Mouse (Mus musculus) midbrain, embryonic 14.5 days (tissue): ENCODE measurements around the gene Arhgap24. TPM values are rescaled to one million over a fixed set of nuclear protein-coding genes. Genes with fewer than 3 reads are reported as not detected.

Source experiments
- ATAC-seq: fragments of 200-750 bp; cut with Nextera tagmentation; 2 replicates; pipeline ENCODE4 v1.8.0; 2017; ENCODE audit warnings: moderate number of reproducible peaks, moderate library complexity; ENCODE audit not compliant: low FRiP score, low TSS enrichment
- DNase-seq: peaks from one replicate; pipeline ENCODE4 v3.0.0-alpha.2; 2015
- H3K27ac ChIP-seq: fragments of 300-500 bp; sonication (generic); replicated peaks from 2 replicates; pipeline ENCODE4 v1.5.1; 2014; ENCODE audit warnings: mild to moderate bottlenecking, low read depth, low read length, moderate library complexity
- H3K27me3 ChIP-seq: fragments of 300-500 bp; sonication (generic); 2 replicates; pipeline ENCODE4 v1.6.1; 2014; ENCODE audit warnings: low read length, control low read depth, mixed read lengths; ENCODE audit not compliant: control insufficient read depth, insufficient read depth
- H3K36me3 ChIP-seq: fragments of 300-500 bp; sonication (generic); 2 replicates; pipeline ENCODE4 v1.6.1; 2014; ENCODE audit warnings: low read length, control low read depth; ENCODE audit not compliant: control insufficient read depth, insufficient read depth
- H3K4me1 ChIP-seq: fragments of 300-500 bp; sonication (generic); 2 replicates; pipeline ENCODE4 v1.6.1; 2014; ENCODE audit warnings: mild to moderate bottlenecking, antibody characterized with exemption, low read length, control low read depth; ENCODE audit not compliant: control insufficient read depth, insufficient read depth
- H3K4me2 ChIP-seq: fragments of 300-500 bp; sonication (generic); 2 replicates; pipeline ENCODE4 v1.6.1; 2014; ENCODE audit warnings: mild to moderate bottlenecking, low read length, moderate library complexity
- H3K4me3 ChIP-seq: fragments of 300-500 bp; sonication (generic); replicated peaks from 2 replicates; pipeline ENCODE4 v1.5.1; 2014; ENCODE audit warnings: low read depth, low read length
- H3K9ac ChIP-seq: fragments of 300-500 bp; sonication (generic); replicated peaks from 2 replicates; pipeline ENCODE4 v1.6.1; 2014; ENCODE audit warnings: mild to moderate bottlenecking, low read length, moderate library complexity
- H3K9me3 ChIP-seq: fragments of 300-500 bp; sonication (generic); 2 replicates; pipeline ENCODE4 v1.6.1; 2016; ENCODE audit warnings: low read length, control low read depth, mixed read lengths; ENCODE audit not compliant: control insufficient read depth
- WGBS: fragments of 180-500 bp; shearing (Covaris S2); extraction: QIAGEN DNeasy Blood & Tissue Kit; methylation state at CpG from one replicate; pipeline ENCODE4 v1.1.7; 2014; 5-methylcytosine and 5-hydroxymethylcytosine counted together
- polyA plus RNA-seq: library from polyadenylated mRNA; unstranded; fragments of >200 nt; fragmentation: Nextera tagmentation; extraction: Ambion mirVana; gene quantifications from 2 replicates; pipeline ENCODE4 v1.2.1, GENCODE M21; 2014

Gene Arhgap24
- polyA plus RNA-seq, 1 experiment from 2014 or later = 7.3 TPM

GRCm38 (mm10) chr5:102777852-102778251 is 296.7 kb downstream of the Arhgap24 start:
- H3K27ac ChIP-seq = peak overlapping the region; percentile 6; the same call in 1 of the 2 replicates
- peaks cover 8% of the 10 kb centered on the region; the same call in 1 of the 2 replicates for H3K4me1 ChIP-seq
- no peaks in the 10 kb centered on the region for H3K27me3 ChIP-seq
- WGBS = 89% methylated on average over 9 of the region's 9 CpGs
- DNase-seq (no peak), ATAC-seq (no peak)
- no peak overlapping the region for H3K4me3 ChIP-seq
- no peaks in the 10 kb centered on the region for H3K36me3 ChIP-seq
- no peak overlapping the region for H3K9ac ChIP-seq
- no peaks in the 10 kb centered on the region for H3K9me3 ChIP-seq
- H3K4me2 ChIP-seq = no peak overlapping the region

- H3K4me1 ChIP-seq = peaks cover 8% of the 10 kb centered on the region; the same call in 1 of the 2 replicates
- no peaks in the 10 kb centered on the region for H3K27me3 ChIP-seq
- no peak overlapping the region for H3K4me2 ChIP-seq
- H3K4me3 ChIP-seq = no peak overlapping the region
- peak overlapping the region; percentile 6; the same call in 1 of the 2 replicates for H3K27ac ChIP-seq
- H3K9ac ChIP-seq = no peak overlapping the region
- H3K36me3 ChIP-seq = no peaks in the 10 kb centered on the region
- WGBS = 29% methylated on average over 5 of the region's 5 CpGs
- H3K9me3 ChIP-seq = no peaks in the 10 kb centered on the region
- DNase-seq (peak; percentile 57), ATAC-seq (peak; percentile 55)
These were observed 297.1 kb downstream of the Arhgap24 start for GRCm38 (mm10) chr5:102778253-102778652.

- WGBS = 74% methylated on average over 4 of the region's 4 CpGs
- DNase-seq = no peak
- no peak overlapping the region for H3K27ac ChIP-seq
These were observed 302.4 kb downstream of the Arhgap24 start for GRCm38 (mm10) chr5:102783585-102783984.

GRCm38 (mm10) chr5:102786123-102786522 is 304.9 kb downstream of the Arhgap24 start:
- WGBS = 78% methylated on average over 2 of the region's 2 CpGs
- Histone ChIP-seq H3K4me3 (no peak overlapping the region), H3K27ac (no peak overlapping the region), H3K4me2 (no peak overlapping the region), H3K9me3 (no peaks in the 10 kb centered on the region), H3K36me3 (no peaks in the 10 kb centered on the region), H3K27me3 (no peaks in the 10 kb centered on the region), H3K9ac (no peak overlapping the region), H3K4me1 (no peaks in the 10 kb centered on the region)
- DNase-seq (no peak), ATAC-seq (no peak)

More at GRCm38 (mm10) chr5:102783585-102783984, 302.4 kb downstream of the Arhgap24 start:
- no peak overlapping the region for H3K9ac ChIP-seq
- H3K27me3 ChIP-seq = no peaks in the 10 kb centered on the region
- H3K4me2 ChIP-seq = no peak overlapping the region
- no peak overlapping the region for H3K4me3 ChIP-seq
- no peaks in the 10 kb centered on the region for H3K36me3 ChIP-seq
- no peaks in the 10 kb centered on the region for H3K9me3 ChIP-seq
- H3K4me1 ChIP-seq = no peaks in the 10 kb centered on the region
- ATAC-seq = no peak

DNA sequence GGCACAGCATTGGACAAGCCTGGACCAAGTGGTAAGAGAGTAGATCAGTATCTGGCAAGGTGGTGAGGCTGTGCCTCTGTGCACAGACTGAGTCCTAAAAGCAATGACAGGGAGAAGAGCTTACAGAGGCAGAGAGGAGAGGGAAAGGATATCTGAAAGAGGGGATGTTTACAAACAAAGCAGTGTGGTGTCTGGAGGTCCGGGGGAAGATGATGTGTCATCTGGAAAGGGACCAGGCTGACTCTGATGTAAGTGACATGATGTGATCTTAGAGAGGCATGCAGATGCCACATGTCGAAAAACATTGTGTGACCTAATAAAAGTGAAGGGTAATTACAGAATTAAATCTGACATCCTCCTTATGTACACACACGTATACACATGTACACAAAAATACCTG is 307.2 kb downstream of the Arhgap24 start:
- Histone ChIP-seq H3K4me1 (no peaks in the 10 kb centered on the region), H3K4me2 (no peak overlapping the region), H3K9ac (no peak overlapping the region), H3K4me3 (no peak overlapping the region), H3K9me3 (no peaks in the 10 kb centered on the region), H3K27me3 (no peaks in the 10 kb centered on the region), H3K36me3 (no peaks in the 10 kb centered on the region), H3K27ac (no peak overlapping the region)
- ATAC-seq = no peak
- 86% methylated on average over 3 of the region's 3 CpGs for WGBS
- no peak for DNase-seq

DNA sequence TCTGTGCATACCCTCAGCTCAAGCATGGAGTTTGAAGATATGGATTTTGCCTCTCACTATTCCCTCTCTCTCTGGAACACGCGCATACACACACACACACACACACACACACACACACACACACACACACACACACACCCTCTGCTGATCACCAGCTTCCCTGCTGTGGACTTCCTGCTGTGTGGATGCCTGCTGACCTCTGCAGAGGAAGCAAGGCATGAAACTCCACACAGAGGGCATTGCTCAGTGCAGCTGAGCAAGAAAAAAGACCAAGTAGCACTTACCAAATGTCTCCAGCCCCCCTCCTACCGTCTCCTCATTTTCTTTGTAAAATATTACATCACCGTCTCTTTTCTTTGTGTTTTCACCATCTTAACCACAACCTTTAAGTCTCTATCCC is 310.1 kb downstream of the Arhgap24 start:
- no peak for ATAC-seq
- Histone ChIP-seq H3K4me2 (no peak overlapping the region), H3K27me3 (no peaks in the 10 kb centered on the region), H3K36me3 (no peaks in the 10 kb centered on the region), H3K4me1 (no peaks in the 10 kb centered on the region), H3K27ac (no peak overlapping the region), H3K4me3 (no peak overlapping the region), H3K9me3 (no peaks in the 10 kb centered on the region), H3K9ac (no peak overlapping the region)
- 59% methylated on average over 4 of the region's 4 CpGs for WGBS
- DNase-seq = no peak

GRCm38 (mm10) chr5:102793536-102793935 is 312.3 kb downstream of the Arhgap24 start:
- DNase-seq (no peak), ATAC-seq (no peak)
- 86% methylated on average over 11 of the region's 11 CpGs for WGBS
- H3K27ac ChIP-seq = no peak overlapping the region
- H3K36me3 ChIP-seq = no peaks in the 10 kb centered on the region
- H3K9me3 ChIP-seq = no peaks in the 10 kb centered on the region
- H3K4me2 ChIP-seq = no peak overlapping the region
- no peak overlapping the region for H3K9ac ChIP-seq
- H3K27me3 ChIP-seq = no peaks in the 10 kb centered on the region
- H3K4me3 ChIP-seq = no peak overlapping the region
- H3K4me1 ChIP-seq = no peaks in the 10 kb centered on the region

DNA sequence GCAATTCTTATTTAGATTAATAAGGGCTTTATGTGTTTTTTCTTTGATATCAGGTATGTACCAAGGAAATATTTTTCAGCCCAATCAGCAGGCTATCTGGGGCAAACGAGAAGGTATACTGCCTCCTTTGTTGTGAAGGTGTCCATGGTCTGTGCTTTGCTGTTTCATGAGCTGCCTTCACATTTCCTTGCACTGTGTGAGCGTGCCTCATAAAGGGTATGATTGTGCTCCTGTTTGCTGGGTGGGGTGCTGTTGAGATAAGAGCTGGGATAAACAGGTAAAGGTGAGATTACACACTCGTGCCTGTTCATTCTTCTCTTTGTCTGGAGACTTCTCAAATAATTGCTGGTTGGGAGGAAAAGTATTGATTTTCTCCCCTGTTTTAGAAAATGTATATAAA is 320.3 kb downstream of the Arhgap24 start:
- H3K9me3 ChIP-seq = no peaks in the 10 kb centered on the region
- H3K4me2 ChIP-seq = no peak overlapping the region
- no peak overlapping the region for H3K4me3 ChIP-seq
- no peak overlapping the region for H3K27ac ChIP-seq
- H3K27me3 ChIP-seq = no peaks in the 10 kb centered on the region
- no peaks in the 10 kb centered on the region for H3K36me3 ChIP-seq
- WGBS = 86% methylated on average over 3 of the region's 3 CpGs
- DNase-seq (no peak), ATAC-seq (no peak)
- H3K4me1 ChIP-seq = no peaks in the 10 kb centered on the region
- H3K9ac ChIP-seq = no peak overlapping the region

GRCm38 (mm10) chr5:102802833-102803232 is 321.6 kb downstream of the Arhgap24 start:
- no peak overlapping the region for H3K27ac ChIP-seq
- H3K9ac ChIP-seq = no peak overlapping the region
- WGBS = 89% methylated on average over 6 of the region's 6 CpGs
- no peaks in the 10 kb centered on the region for H3K4me1 ChIP-seq
- H3K4me3 ChIP-seq = no peak overlapping the region
- ATAC-seq (no peak), DNase-seq (no peak)
- no peak overlapping the region for H3K4me2 ChIP-seq
- no peaks in the 10 kb centered on the region for H3K27me3 ChIP-seq
- H3K9me3 ChIP-seq = no peaks in the 10 kb centered on the region
- no peaks in the 10 kb centered on the region for H3K36me3 ChIP-seq
